Mouse (Mus musculus) forebrain, embryonic 15.5 days (tissue): ENCODE measurements at regions not wholly inside any gene's neighbourhood (a gene's known extent, or its start where the extent isn't known, plus 50 kb on each side); places are given as distances from the start of the nearest gene placed in this dataset.
"Not testable (repeated sequence)": the region's sequence is repeated elsewhere in the genome, so short reads cannot be mapped to it uniquely, and the experiment has no call there.

ENCODE experiments used
- ATAC-seq: fragments of 200-750 bp; cut with Nextera tagmentation; replicated peaks from 2 replicates; pipeline ENCODE4 v1.8.0; 2017; ENCODE audit warnings: mild to moderate bottlenecking, moderate TSS enrichment, moderate library complexity
- H3K27ac ChIP-seq: fragments of 300-500 bp; sonication (generic); replicated peaks from 2 replicates; pipeline ENCODE4 v1.5.1; 2015; ENCODE audit warnings: mild to moderate bottlenecking, inconsistent platforms
- H3K27me3 ChIP-seq: fragments of 300-500 bp; sonication (generic); 2 replicates; pipeline ENCODE4 v1.6.1; 2015; ENCODE audit warnings: inconsistent platforms
- H3K36me3 ChIP-seq: fragments of 300-500 bp; sonication (generic); 2 replicates; pipeline ENCODE4 v1.6.1; 2015; ENCODE audit warnings: mild to moderate bottlenecking, inconsistent platforms
- H3K4me1 ChIP-seq: fragments of 300-500 bp; sonication (generic); 2 replicates; pipeline ENCODE4 v1.6.1; 2015; ENCODE audit warnings: inconsistent platforms
- H3K4me2 ChIP-seq: fragments of 300-500 bp; sonication (generic); replicated peaks from 2 replicates; pipeline ENCODE4 v1.6.1; 2015; ENCODE audit warnings: mild to moderate bottlenecking, inconsistent platforms
- H3K4me3 ChIP-seq: fragments of 300-500 bp; sonication (generic); 2 replicates; pipeline ENCODE4 v1.5.1; 2015; ENCODE audit warnings: mild to moderate bottlenecking, inconsistent platforms
- H3K9ac ChIP-seq: fragments of 300-500 bp; sonication (generic); replicated peaks from 2 replicates; pipeline ENCODE4 v1.6.1; 2015; ENCODE audit warnings: mild to moderate bottlenecking, inconsistent platforms
- H3K9me3 ChIP-seq: fragments of 300-500 bp; sonication (generic); 2 replicates; pipeline ENCODE4 v1.6.1; 2016; ENCODE audit warnings: inconsistent platforms
- WGBS: fragments of 180-500 bp; shearing (Covaris S2); methylation state at CpG from one replicate; pipeline ENCODE4 v1.1.7; 2015; ENCODE audit warnings: mixed read lengths; 5-methylcytosine and 5-hydroxymethylcytosine counted together

- Histone ChIP-seq H3K36me3 (no peaks in the 10 kb centered on the region), H3K27me3 (no peaks in the 10 kb centered on the region), H3K9ac (no peak overlapping the region), H3K27ac (no peak overlapping the region), H3K4me2 (no peak overlapping the region), H3K9me3 (no peaks in the 10 kb centered on the region), H3K4me1 (no peaks in the 10 kb centered on the region), H3K4me3 (no peak overlapping the region)
- no peak for ATAC-seq
- 87% methylated on average over 7 of the region's 7 CpGs for WGBS
Measured at GRCm38 (mm10) chr1:168686821-168687220, 254.8 kb upstream of the Pbx1 start.

- no peaks in the 10 kb centered on the region for H3K27me3 ChIP-seq
- WGBS: 72% methylated on average over 2 of the region's 2 CpGs
- no peak for ATAC-seq
Measured at GRCm38 (mm10) chr1:168685147-168685546, 253.1 kb upstream of the Pbx1 start.

GRCm38 (mm10) chr1:168681685-168682491 lies 249.8 kb upstream of the Pbx1 start:
- Histone ChIP-seq H3K36me3 (no peaks in the 10 kb centered on the region), H3K27me3 (no peaks in the 10 kb centered on the region), H3K4me2 (no peak overlapping the region), H3K27ac (no peak overlapping the region), H3K4me3 (no peak overlapping the region), H3K9ac (no peak overlapping the region), H3K9me3 (no peaks in the 10 kb centered on the region), H3K4me1 (no peaks in the 10 kb centered on the region)
- no peak for ATAC-seq
- 79% methylated on average over 6 of the region's 6 CpGs for WGBS

More at GRCm38 (mm10) chr1:168685147-168685546, 253.1 kb upstream of the Pbx1 start:
- Histone ChIP-seq H3K36me3 (no peaks in the 10 kb centered on the region), H3K27ac (no peak overlapping the region), H3K4me2 (no peak overlapping the region), H3K4me3 (no peak overlapping the region), H3K4me1 (no peaks in the 10 kb centered on the region), H3K9ac (no peak overlapping the region), H3K9me3 (no peaks in the 10 kb centered on the region)

DNA sequence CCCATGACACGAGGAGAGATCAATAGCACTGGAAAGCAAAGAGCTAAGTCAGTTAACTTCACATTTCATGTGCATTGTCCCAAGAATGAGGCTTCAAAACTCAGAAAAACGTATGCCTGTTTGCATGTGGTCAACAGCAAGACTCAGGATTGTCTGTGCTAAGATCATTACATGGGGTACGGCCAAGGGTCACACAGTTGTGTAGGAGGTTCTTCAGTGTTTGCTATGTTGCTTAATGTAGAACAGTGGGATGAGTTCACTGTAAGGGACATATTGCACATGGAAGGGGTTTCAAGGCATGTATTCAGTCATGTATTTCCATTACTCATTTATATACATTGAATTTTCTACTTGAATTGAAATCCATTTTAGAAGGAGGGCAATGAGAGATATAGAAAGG lies 248.6 kb upstream of the Pbx1 start:
- H3K36me3 ChIP-seq: no peaks in the 10 kb centered on the region
- no peaks in the 10 kb centered on the region for H3K27me3 ChIP-seq
- H3K9ac ChIP-seq: no peak overlapping the region
- WGBS: 84% methylated on average over 3 of the region's 3 CpGs
- H3K4me2 ChIP-seq: no peak overlapping the region
- ATAC-seq: no peak
- H3K9me3 ChIP-seq: no peaks in the 10 kb centered on the region
- H3K27ac ChIP-seq: no peak overlapping the region
- H3K4me1 ChIP-seq: peaks cover 7% of the 10 kb centered on the region
- H3K4me3 ChIP-seq: no peak overlapping the region

DNA sequence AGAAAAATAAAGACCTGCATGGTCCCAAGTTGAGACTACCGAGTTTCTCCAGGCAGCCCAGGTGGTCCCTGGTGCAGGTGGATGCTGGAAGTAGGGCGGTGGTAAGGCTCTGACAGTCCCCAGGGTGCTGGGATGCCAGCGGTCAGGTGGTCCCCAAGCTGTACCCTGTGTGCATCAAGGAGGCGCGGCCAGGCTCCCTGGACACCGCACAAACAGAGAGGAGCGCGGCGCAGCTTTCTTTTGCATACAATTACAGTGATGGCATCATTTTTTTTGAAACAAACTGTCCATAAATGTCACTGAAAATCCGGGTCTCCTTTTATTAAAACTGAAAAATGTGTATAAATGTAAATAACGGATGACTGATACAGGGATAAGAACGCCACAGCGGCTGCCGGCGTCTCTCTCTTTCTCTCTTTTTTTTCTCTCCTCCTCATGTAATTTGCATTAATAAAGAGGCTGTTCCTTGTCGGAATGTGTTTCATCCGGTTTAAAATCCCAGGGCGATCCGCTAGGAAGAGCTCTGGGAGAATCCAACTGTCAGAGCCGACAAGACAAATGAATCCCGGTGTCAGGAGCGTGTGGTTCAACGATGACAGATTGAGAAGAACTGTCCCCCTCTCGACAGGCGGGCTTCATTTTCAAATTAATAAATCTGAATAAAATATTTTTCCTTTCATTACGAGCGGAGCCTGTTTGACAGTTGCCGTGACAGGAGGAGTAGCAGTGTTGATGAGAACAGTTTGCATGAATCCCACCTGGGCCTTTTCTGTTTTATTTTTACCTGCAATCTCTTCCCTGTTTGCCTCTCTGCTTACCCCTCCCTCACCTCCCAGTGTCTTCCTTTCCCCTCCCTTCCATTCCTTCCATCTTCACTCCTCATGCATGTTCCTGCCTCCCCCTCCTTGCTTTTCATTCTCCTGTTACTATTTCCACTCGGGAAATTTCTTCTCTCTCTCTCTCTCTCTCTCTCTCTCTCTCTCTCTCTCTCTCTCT lies 244.6 kb upstream of the Pbx1 start:
- peak overlapping the region; percentile 76 for H3K27ac ChIP-seq
- H3K27me3 ChIP-seq: no peaks in the 10 kb centered on the region
- peak overlapping the region; percentile 26 for H3K4me3 ChIP-seq
- peak overlapping the region; percentile 44 for H3K4me2 ChIP-seq
- H3K36me3 ChIP-seq: no peaks in the 10 kb centered on the region
- ATAC-seq: peak; percentile 82
- peak overlapping the region; percentile 33 for H3K9ac ChIP-seq
- H3K9me3 ChIP-seq: no peaks in the 10 kb centered on the region
- 44% methylated on average over 29 of the region's 29 CpGs for WGBS
- peaks cover 7% of the 10 kb centered on the region for H3K4me1 ChIP-seq

DNA sequence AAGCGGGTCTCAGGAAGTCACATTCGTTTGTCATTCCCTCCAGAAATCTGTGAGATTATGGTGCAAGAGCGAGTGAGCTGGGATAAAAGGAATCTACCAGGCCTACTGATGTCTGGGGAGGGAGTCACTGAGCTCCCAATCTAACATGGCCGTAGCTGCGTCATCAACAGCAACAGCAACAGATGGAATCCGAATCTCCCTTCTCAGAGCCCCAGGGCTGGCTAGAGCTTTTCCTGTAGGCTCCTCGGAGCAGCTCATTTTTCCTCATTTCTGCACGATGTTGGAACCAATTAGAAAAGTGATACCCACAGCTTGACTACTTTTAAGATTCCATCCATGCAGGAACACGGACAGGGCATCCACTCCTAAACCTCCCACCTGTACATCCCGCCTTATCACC lies 243.7 kb upstream of the Pbx1 start:
- Histone ChIP-seq H3K36me3 (no peaks in the 10 kb centered on the region), H3K9me3 (no peaks in the 10 kb centered on the region), H3K27ac (no peak overlapping the region), H3K4me2 (no peak overlapping the region), H3K9ac (no peak overlapping the region), H3K27me3 (no peaks in the 10 kb centered on the region), H3K4me1 (peaks cover 7% of the 10 kb centered on the region), H3K4me3 (no peak overlapping the region)
- no peak for ATAC-seq
- WGBS: 73% methylated on average over 10 of the region's 10 CpGs

DNA sequence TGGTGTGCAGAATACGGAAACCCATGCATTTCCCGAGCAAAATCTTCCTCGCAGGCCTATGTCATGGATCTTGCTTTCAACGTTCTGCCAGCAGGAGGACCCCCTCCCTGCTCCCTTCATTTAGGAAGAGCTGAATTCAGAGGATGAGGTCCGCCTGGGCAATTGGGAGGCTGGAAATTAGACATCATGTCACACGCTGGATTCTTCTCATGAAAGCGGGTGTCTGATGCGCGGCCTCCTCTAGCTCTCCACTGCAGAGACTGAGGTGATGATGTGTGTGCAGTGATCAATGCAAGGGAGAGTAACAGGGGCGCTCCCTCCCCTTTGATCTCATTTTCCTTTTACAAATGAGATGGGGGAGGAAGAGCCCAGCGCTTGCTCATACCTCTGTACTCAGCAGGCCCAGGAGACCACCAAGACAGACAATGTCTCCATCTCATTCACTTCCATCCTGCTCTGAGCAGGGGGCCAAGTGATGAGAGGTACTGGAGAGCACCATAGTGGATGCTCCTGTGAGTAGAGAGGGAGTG lies 230.8 kb upstream of the Pbx1 start:
- Histone ChIP-seq H3K9ac (no peak overlapping the region), H3K9me3 (no peaks in the 10 kb centered on the region), H3K4me3 (no peak overlapping the region), H3K36me3 (no peaks in the 10 kb centered on the region), H3K4me2 (no peak overlapping the region), H3K4me1 (peaks cover 10% of the 10 kb centered on the region; the same call in 1 of the 2 replicates), H3K27ac (peak overlapping the region; percentile 7; the same call in 1 of the 2 replicates), H3K27me3 (no peaks in the 10 kb centered on the region)
- WGBS: 14% methylated on average over 11 of the region's 11 CpGs
- peak; percentile 78 for ATAC-seq

DNA sequence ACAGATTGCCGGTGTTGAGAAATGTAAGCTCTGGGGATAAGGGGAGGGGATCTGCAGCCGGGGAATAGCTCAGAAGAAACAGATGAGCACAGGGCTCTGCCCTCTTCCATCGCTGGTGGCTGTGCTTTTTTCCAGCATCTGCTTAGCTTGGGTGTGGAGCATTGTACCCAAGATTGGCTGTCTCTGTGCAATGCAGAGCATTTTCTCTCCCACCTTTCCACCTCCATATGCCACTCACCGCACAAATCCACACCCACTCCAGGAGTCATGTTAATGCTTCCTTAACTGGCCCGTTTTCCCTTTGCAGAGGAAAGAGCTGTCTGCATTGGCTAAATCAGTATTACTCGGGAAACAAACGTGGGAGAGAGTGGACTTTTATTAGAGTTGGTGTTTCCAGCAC lies 228.9 kb upstream of the Pbx1 start:
- WGBS: 75% methylated on average over 7 of the region's 7 CpGs

GRCm38 (mm10) chr1:168659578-168659977 lies 227.5 kb upstream of the Pbx1 start:
- Histone ChIP-seq H3K27me3 (no peaks in the 10 kb centered on the region), H3K27ac (no peak overlapping the region), H3K4me2 (no peak overlapping the region), H3K9ac (no peak overlapping the region), H3K4me1 (peaks cover 10% of the 10 kb centered on the region; the same call in 1 of the 2 replicates), H3K9me3 (no peaks in the 10 kb centered on the region), H3K36me3 (no peaks in the 10 kb centered on the region), H3K4me3 (no peak overlapping the region)
- WGBS: 82% methylated on average over 5 of the region's 5 CpGs
- ATAC-seq: no peak

More for the DNA sequence above, 228.9 kb upstream of the Pbx1 start:
- peaks cover 10% of the 10 kb centered on the region; the same call in 1 of the 2 replicates for H3K4me1 ChIP-seq
- H3K27ac ChIP-seq: no peak overlapping the region
- H3K36me3 ChIP-seq: no peaks in the 10 kb centered on the region
- H3K9me3 ChIP-seq: no peaks in the 10 kb centered on the region
- H3K4me2 ChIP-seq: no peak overlapping the region
- no peaks in the 10 kb centered on the region for H3K27me3 ChIP-seq
- no peak overlapping the region for H3K9ac ChIP-seq
- no peak for ATAC-seq
- no peak overlapping the region for H3K4me3 ChIP-seq

DNA sequence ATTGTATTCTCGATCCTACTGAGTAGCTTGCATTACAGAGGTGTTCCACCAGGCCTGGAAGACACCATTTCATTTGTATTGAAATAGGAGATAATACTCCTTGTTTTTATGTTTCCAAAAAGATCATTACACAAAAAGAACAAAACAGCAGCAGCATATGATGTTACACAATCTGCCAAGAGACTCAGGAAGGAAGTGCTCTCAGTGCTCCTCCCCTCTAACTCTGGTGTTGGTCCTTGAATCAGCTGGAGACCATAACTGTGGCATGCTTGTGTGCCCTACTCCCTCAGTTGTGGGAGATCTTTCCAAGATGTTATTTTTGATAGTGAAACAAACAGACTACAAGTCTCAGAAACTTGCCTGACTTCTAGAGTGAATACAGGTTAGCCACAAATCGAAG lies 200.8 kb upstream of the Pbx1 start:
- H3K9ac ChIP-seq: no peak overlapping the region
- WGBS: 86% methylated on average over 2 of the region's 2 CpGs
- no peaks in the 10 kb centered on the region for H3K4me1 ChIP-seq
- no peaks in the 10 kb centered on the region for H3K36me3 ChIP-seq
- no peak for ATAC-seq
- no peak overlapping the region for H3K4me2 ChIP-seq
- H3K4me3 ChIP-seq: no peak overlapping the region
- 0 out of 2 replicates have a peak, but pooled peaks cover 3% of the 10 kb centered on the region for H3K9me3 ChIP-seq
- H3K27ac ChIP-seq: no peak overlapping the region
- no peaks in the 10 kb centered on the region for H3K27me3 ChIP-seq

DNA sequence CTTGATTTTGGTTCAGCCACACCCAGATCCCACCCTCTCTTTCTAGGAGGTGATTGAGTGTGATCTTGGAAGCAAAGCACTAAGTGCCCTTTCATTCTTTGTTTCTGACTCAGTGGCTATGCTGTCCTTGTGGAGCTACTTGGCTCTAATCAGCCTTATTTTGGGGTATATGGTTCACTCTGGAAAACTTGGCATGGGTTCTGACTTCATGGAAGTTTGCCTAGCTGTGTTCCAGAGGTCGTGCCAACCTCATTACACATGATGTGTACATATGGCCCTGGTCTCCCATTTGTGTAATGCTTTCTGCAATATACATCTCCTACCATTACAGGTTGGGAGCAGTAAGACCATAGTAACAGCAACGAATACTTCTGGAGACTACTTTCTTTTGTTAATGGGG lies 199.9 kb upstream of the Pbx1 start:
- no peaks in the 10 kb centered on the region for H3K36me3 ChIP-seq
- H3K27me3 ChIP-seq: no peaks in the 10 kb centered on the region
- 0 out of 2 replicates have a peak, but pooled peaks cover 3% of the 10 kb centered on the region for H3K9me3 ChIP-seq
- no peak overlapping the region for H3K4me3 ChIP-seq
- no peak overlapping the region for H3K9ac ChIP-seq
- H3K27ac ChIP-seq: no peak overlapping the region
- ATAC-seq: no peak
- WGBS: 66% methylated on average over 2 of the region's 2 CpGs
- H3K4me1 ChIP-seq: no peaks in the 10 kb centered on the region
- no peak overlapping the region for H3K4me2 ChIP-seq

DNA sequence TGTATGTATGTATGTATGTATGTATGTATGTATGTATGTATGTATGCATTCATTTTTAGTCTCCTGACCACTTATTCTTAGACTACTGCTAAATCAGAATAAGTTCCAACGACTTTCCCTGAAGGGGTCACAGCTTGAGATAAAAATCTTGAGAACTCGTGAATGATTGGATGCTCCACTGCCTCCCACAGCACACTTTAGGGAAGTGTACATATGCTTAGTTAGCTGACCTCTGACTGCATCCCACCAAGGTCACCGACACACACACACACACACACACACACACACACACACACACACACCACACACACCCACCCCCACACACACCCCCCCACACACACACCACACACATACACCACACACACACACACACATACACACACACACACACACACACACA lies 169.9 kb upstream of the Pbx1 start:
- not testable (repeated sequence) for ATAC-seq, H3K9me3 ChIP-seq, H3K27ac ChIP-seq, H3K4me3 ChIP-seq, H3K27me3 ChIP-seq, H3K9ac ChIP-seq, H3K36me3 ChIP-seq, H3K4me2 ChIP-seq
- H3K4me1 ChIP-seq: peaks cover 13% of the 10 kb centered on the region
- WGBS: 77% methylated on average over 3 of the region's 3 CpGs
